Mouse (Mus musculus) cortical plate, adult 2 months (tissue): ENCODE results near the gene Sept3.

ENCODE experiments used
- CTCF ChIP-seq: fragments of 200-500 bp; IDR thresholded peaks from 2 replicates; pipeline ENCODE4 v1.5.1; 2011; ENCODE audit warnings: mild to moderate bottlenecking, control low read depth, low read length; ENCODE audit not compliant: insufficient read depth; ENCODE audit errors: extremely low read depth
- POLR2A ChIP-seq: fragments of 200-500 bp; IDR thresholded peaks from 2 replicates; pipeline ENCODE4 v1.6.1; 2011; ENCODE audit warnings: mild to moderate bottlenecking, low read length, control low read depth; ENCODE audit not compliant: insufficient read depth; ENCODE audit errors: extremely low read depth

DNA sequence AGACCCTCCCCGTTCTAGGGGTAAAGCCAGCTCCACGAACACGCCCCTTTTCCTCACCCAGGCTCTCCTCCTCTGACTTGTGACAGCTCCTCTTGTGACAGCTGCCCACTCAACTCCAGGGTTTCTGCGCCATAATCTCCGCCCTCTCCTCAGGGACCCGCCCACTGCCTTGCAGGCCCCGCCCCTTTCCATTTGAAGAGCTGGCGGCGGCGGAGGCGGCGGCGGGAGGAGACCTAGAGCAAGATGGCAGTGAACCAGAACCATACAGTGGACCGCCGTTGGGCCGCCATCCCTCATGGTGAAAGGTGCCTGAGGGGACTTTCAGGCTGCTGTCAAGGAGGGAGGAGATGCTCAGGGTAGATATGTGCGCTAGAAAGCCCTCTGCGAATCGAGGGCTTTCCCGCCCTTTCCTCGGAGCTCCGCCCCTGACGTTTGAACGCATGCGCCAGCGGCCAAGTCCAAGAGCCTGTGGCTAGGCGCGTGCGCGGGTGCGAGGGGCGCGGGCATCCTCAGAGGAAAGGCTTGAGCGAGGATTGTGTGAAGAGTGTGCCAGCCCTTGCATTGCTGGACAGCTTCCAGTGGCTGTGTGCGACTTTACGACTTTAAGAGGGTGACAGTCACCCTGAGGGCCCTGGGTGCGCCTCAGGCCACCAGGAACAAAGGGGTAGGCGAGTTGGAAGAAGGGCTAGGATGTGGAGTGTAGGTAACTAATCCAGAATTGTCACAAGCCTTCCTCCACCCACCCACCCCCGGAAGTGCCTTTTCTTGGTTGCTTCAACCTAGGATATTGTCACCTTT, 24.3 kb downstream of the Sept3 start, which contains the start of gene Wbp2nl:
- TF ChIP-seq CTCF (no peak), POLR2A (no peak)
